Mouse (Mus musculus): ENCODE results near the gene Paox. TPM values are rescaled to one million over a fixed set of nuclear protein-coding genes. Genes with fewer than 3 reads are reported as not detected.

The Paox gene
- total RNA-seq, 1 experiment, result 9.1 TPM

DNA sequence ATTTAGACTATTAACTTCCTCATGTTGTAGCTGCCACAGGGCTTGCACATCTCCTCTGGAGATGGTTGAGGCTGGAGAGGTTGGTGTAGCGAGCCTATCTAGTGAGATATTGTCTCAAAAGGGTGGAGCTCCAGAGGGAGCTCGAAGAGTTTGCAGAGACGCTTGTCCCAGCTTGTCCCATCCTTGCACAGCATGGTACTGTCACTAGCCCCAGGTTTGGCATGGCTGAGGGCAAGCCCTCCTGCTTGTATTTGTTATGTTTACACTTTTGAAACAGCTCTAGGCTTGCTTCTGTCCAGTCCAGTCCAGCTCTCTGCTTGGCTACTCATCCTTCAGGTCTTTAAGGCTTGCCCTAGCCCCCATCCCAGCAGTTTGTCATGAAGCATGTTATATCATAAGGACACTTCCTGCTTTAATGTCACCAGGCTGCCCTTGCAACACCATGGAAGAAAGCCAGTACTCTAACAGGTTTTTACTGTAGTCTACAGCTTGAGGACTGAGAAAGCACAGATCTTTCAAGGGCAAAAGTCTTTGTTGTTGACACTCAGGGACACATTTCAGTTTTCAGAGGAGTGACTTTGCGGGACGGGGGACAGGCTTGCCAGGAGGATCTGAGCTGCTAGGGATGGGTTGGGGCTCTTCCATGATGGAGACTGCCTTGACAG, 19.6 kb downstream of the Paox start:
- Histone ChIP-seq H3K36me3 (ENCODE audit: control insufficient read depth, insufficient read depth, low read length, poor library complexity, severe bottlenecking) (peaks cover 14% of the 10 kb centered on the region; the same call in 1 of the 2 replicates), H3K9ac (ENCODE audit: insufficient read depth, low read depth, low read length, poor library complexity, severe bottlenecking) (no peak overlapping the region), H3K4me1 (ENCODE audit: control insufficient read depth in 2 of 2, insufficient read depth in 2 of 2, low read length in 2 of 2, poor library complexity in 1 of 2) (no peaks in the 10 kb centered on the region), H3K4me3 (ENCODE audit: insufficient read depth in 1 of 2, low read depth in 1 of 2, low read length in 2 of 2, poor library complexity in 1 of 2, severe bottlenecking in 1 of 2) (no peak overlapping the region), H3K27ac (ENCODE audit: insufficient read depth, low read depth, low read length, poor library complexity, severe bottlenecking) (no peak overlapping the region), H3K9me3 (ENCODE audit: control insufficient read depth, insufficient read depth, low read depth, low read length) (no peaks in the 10 kb centered on the region)
- in situ Hi-C loops (cut with MboI; ENCODE audit: low sequenced_read_pairs in 2 of 2, unreplicated experiment in 2 of 2), result no loop called here
- no peak for TF ChIP-seq ZNF384 (IDR thresholded peaks at IDR 0.05; ENCODE audit: low read depth, low read length)
- no peak for TF ChIP-seq MAFK (IDR thresholded peaks at IDR 0.05; ENCODE audit: insufficient read depth, low read depth, low read length)
- no peak for TF ChIP-seq ZC3H11A (IDR thresholded peaks at IDR 0.05; ENCODE audit: borderline replicate concordance, low read depth, low read length)
- TF ChIP-seq CHD2 (IDR thresholded peaks at IDR 0.05; ENCODE audit: low read depth, low read length), result no peak
- TF ChIP-seq HCFC1 (IDR thresholded peaks at IDR 0.05; ENCODE audit: borderline replicate concordance, insufficient read depth, low read length), result no peak
- no peak for DNase-seq (ENCODE audit: low read depth, low spot score)

DNA sequence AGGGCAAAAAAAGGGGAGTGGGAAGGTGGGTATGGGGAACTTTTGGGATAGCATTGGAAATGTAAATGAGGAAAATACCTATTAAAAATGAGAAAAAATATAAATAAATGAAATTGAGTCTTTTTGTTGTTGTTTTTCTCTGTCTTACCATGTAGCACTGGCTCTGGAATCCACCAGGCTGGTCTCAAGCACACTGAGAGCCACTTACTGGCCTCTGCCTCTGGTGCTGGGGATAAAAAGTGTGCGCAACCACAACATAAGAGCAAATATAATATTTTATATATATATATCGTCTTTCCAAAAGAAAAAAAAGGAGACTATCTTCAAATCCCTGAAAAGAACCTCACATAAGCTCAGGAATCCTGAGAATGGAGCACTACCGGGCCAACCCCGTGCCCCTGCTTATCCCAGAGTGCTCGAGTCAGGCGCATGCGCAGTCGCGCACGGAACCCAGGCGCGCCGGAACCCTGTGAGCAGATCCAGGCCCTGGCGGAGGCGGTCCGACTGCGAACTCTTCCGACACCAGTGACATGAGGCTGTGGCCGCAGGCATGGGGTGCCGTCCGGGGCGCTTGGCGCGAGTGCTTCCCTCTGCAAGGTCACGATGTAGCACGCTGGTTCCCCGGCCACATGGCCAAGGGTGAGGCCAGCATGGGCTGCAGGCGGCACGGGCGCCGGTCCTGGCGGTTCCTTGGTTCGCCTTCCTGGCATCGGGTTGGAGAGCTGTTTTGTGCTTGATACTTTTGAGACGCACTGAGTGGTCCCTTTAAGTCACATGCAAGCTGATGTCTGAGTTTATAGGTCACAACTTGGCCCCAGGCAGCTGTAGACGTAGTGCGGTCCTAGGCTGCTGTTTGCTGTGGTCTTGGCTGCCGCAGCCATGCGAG, 21.8 kb downstream of the Paox start, which contains the start of gene Mtg1:
Gene Mtg1, plus strand, starts transcription at position 430 of the 886 bp plus-strand sequence.
- Histone ChIP-seq H3K4me3 (ENCODE audit: insufficient read depth in 1 of 2, low read depth in 1 of 2, low read length in 2 of 2, poor library complexity in 1 of 2, severe bottlenecking in 1 of 2) (peak within 1 kb of the TSS; percentile 82 to 97), H3K27ac (ENCODE audit: insufficient read depth, low read depth, low read length, poor library complexity, severe bottlenecking) (peak within 1 kb of the TSS; percentile 69; the same call in 1 of the 2 replicates), H3K9me3 (ENCODE audit: control insufficient read depth, insufficient read depth, low read depth, low read length) (no peaks in the 10 kb centered on the region), H3K9ac (ENCODE audit: insufficient read depth, low read depth, low read length, poor library complexity, severe bottlenecking) (peak within 1 kb of the TSS; percentile 99), H3K36me3 (ENCODE audit: control insufficient read depth, insufficient read depth, low read length, poor library complexity, severe bottlenecking) (peaks cover 6% of the 10 kb centered on the region; the same call in 1 of the 2 replicates), H3K4me1 (ENCODE audit: control insufficient read depth in 2 of 2, insufficient read depth in 2 of 2, low read length in 2 of 2, poor library complexity in 1 of 2) (no peaks in the 10 kb centered on the region)
- in situ Hi-C loops (cut with MboI; ENCODE audit: low sequenced_read_pairs in 2 of 2, unreplicated experiment in 2 of 2), result no loop called here
- TF ChIP-seq ZNF384 (IDR thresholded peaks at IDR 0.05; ENCODE audit: low read depth, low read length) (no peak), ZC3H11A (IDR thresholded peaks at IDR 0.05; ENCODE audit: borderline replicate concordance, low read depth, low read length) (no peak), HCFC1 (IDR thresholded peaks at IDR 0.05; ENCODE audit: borderline replicate concordance, insufficient read depth, low read length) (peak; percentile 92)
- peak; percentile 91 for DNase-seq (ENCODE audit: low read depth, low spot score)

DNA sequence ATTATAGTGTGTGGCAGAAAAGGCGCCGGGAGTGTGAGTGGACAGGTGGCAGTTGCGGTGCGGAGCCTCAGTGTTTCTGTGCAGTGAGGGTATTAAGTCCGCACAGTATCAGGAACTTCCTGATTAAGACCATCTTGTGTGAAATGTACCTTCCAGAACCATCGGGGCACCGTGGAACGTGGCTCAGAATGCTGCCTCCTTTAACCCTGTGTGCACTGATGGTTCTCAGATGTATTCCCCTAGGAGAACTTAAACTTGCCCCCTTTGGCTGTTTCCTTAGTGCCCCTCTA, 22.4 kb downstream of the Paox start:
- 0 out of 2 replicates have a peak overlapping the region, but pooled peaks have one; percentile 6 for H3K27ac ChIP-seq (ENCODE audit: insufficient read depth, low read depth, low read length, poor library complexity, severe bottlenecking)
- no peak for TF ChIP-seq MAFK (IDR thresholded peaks at IDR 0.05; ENCODE audit: insufficient read depth, low read depth, low read length)
- TF ChIP-seq ZC3H11A (IDR thresholded peaks at IDR 0.05; ENCODE audit: borderline replicate concordance, low read depth, low read length), result no peak
- no peak for TF ChIP-seq HCFC1 (IDR thresholded peaks at IDR 0.05; ENCODE audit: borderline replicate concordance, insufficient read depth, low read length)
- TF ChIP-seq CHD2 (IDR thresholded peaks at IDR 0.05; ENCODE audit: low read depth, low read length), result no peak
- no peak for TF ChIP-seq ZNF384 (IDR thresholded peaks at IDR 0.05; ENCODE audit: low read depth, low read length)
- no peaks in the 10 kb centered on the region for H3K9me3 ChIP-seq (ENCODE audit: control insufficient read depth, insufficient read depth, low read depth, low read length)
- H3K36me3 ChIP-seq (ENCODE audit: control insufficient read depth, insufficient read depth, low read length, poor library complexity, severe bottlenecking), result peaks cover 4% of the 10 kb centered on the region; the same call in 1 of the 2 replicates
- DNase-seq (ENCODE audit: low read depth, low spot score), result no peak
- peak overlapping the region; percentile 99 for H3K9ac ChIP-seq (ENCODE audit: insufficient read depth, low read depth, low read length, poor library complexity, severe bottlenecking)
- H3K4me1 ChIP-seq (ENCODE audit: control insufficient read depth in 2 of 2, insufficient read depth in 2 of 2, low read length in 2 of 2, poor library complexity in 1 of 2), result no peaks in the 10 kb centered on the region
- in situ Hi-C loops (cut with MboI; ENCODE audit: low sequenced_read_pairs in 2 of 2, unreplicated experiment in 2 of 2), result no loop called here
- peak overlapping the region; percentile 82 to 97 for H3K4me3 ChIP-seq (ENCODE audit: insufficient read depth in 1 of 2, low read depth in 1 of 2, low read length in 2 of 2, poor library complexity in 1 of 2, severe bottlenecking in 1 of 2)

DNA sequence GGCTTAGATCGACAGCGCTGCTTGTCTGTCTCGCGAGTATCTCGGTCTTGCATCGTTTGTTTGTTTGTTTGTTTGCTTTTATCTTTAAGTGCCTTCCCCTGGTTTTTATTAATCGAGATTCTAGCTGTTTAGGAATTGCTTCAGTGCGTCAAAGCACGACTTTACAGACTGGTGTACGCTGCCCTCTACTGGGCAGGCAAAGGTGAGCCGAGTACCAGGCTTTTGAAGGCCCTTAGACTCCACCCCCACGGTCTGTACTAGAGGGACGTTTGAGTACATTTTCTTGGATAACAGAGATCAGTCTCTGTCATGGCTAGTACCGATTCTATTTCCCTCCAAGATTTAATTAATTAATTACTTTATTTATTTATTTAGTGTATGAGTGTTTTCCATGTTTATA, 25.8 kb downstream of the Paox start:
- H3K4me1 ChIP-seq (ENCODE audit: control insufficient read depth in 2 of 2, insufficient read depth in 2 of 2, low read length in 2 of 2, poor library complexity in 1 of 2), result no peaks in the 10 kb centered on the region
- no peak overlapping the region for H3K4me3 ChIP-seq (ENCODE audit: insufficient read depth in 1 of 2, low read depth in 1 of 2, low read length in 2 of 2, poor library complexity in 1 of 2, severe bottlenecking in 1 of 2)
- no peak for DNase-seq (ENCODE audit: low read depth, low spot score)
- no peaks in the 10 kb centered on the region for H3K9me3 ChIP-seq (ENCODE audit: control insufficient read depth, insufficient read depth, low read depth, low read length)
- H3K9ac ChIP-seq (ENCODE audit: insufficient read depth, low read depth, low read length, poor library complexity, severe bottlenecking), result no peak overlapping the region
- H3K27ac ChIP-seq (ENCODE audit: insufficient read depth, low read depth, low read length, poor library complexity, severe bottlenecking), result no peak overlapping the region
- in situ Hi-C loops (cut with MboI; ENCODE audit: low sequenced_read_pairs in 2 of 2, unreplicated experiment in 2 of 2), result loop anchor here in 1 of 2 experiments (5.0 kb wide), 1 partner anchor 59 kb away; the partner anchor contains the start of gene Caly
- H3K36me3 ChIP-seq (ENCODE audit: control insufficient read depth, insufficient read depth, low read length, poor library complexity, severe bottlenecking), result no peaks in the 10 kb centered on the region; the same call in 1 of the 2 replicates
- TF ChIP-seq MAFK (IDR thresholded peaks at IDR 0.05; ENCODE audit: insufficient read depth, low read depth, low read length) (no peak), ZC3H11A (IDR thresholded peaks at IDR 0.05; ENCODE audit: borderline replicate concordance, low read depth, low read length) (no peak), HCFC1 (IDR thresholded peaks at IDR 0.05; ENCODE audit: borderline replicate concordance, insufficient read depth, low read length) (no peak), ZNF384 (IDR thresholded peaks at IDR 0.05; ENCODE audit: low read depth, low read length) (no peak), CHD2 (IDR thresholded peaks at IDR 0.05; ENCODE audit: low read depth, low read length) (no peak)
